Mouse (Mus musculus) embryonic facial prominence, embryonic 14.5 days (tissue): ENCODE measurements around the gene Olfr1168. TPM values are rescaled to one million over a fixed set of nuclear protein-coding genes. Genes with fewer than 3 reads are reported as not detected.
"Not testable (repeated sequence)": the region's sequence is repeated elsewhere in the genome, so short reads cannot be mapped to it uniquely, and the experiment has no call there.

ENCODE experiments used
- ATAC-seq: fragments of 200-750 bp; cut with Nextera tagmentation; 2 replicates; pipeline ENCODE4 v1.8.0; 2017; ENCODE audit warnings: low read depth, moderate number of reproducible peaks, moderate TSS enrichment
- DNase-seq: peaks from one replicate; pipeline ENCODE4 v3.0.0-alpha.2; 2015; ENCODE audit warnings: low spot score
- H3K27ac ChIP-seq: fragments of 300-500 bp; sonication (generic); replicated peaks from 2 replicates; pipeline ENCODE4 v1.5.1; 2014; ENCODE audit warnings: low read depth, mild to moderate bottlenecking, low read length, moderate library complexity
- H3K27me3 ChIP-seq: fragments of 300-500 bp; sonication (generic); replicated peaks from 2 replicates; pipeline ENCODE4 v1.6.1; 2014; ENCODE audit warnings: low read length; ENCODE audit not compliant: control insufficient read depth, insufficient read depth
- H3K36me3 ChIP-seq: fragments of 300-500 bp; sonication (generic); 2 replicates; pipeline ENCODE4 v1.6.1; 2014; ENCODE audit warnings: low read length, mixed read lengths; ENCODE audit not compliant: control insufficient read depth, insufficient read depth
- H3K4me1 ChIP-seq: fragments of 300-500 bp; sonication (generic); 2 replicates; pipeline ENCODE4 v1.6.1; 2014; ENCODE audit warnings: antibody characterized with exemption, low read length; ENCODE audit not compliant: control insufficient read depth, insufficient read depth
- H3K4me2 ChIP-seq: fragments of 300-500 bp; sonication (generic); 2 replicates; pipeline ENCODE4 v1.6.1; 2014; ENCODE audit warnings: low read depth, mild to moderate bottlenecking, low read length, moderate library complexity, mixed read lengths
- H3K4me3 ChIP-seq: fragments of 300-500 bp; sonication (generic); 2 replicates; pipeline ENCODE4 v1.5.1; 2014; ENCODE audit warnings: low read depth, mild to moderate bottlenecking, low read length
- H3K9ac ChIP-seq: fragments of 300-500 bp; sonication (generic); 2 replicates; pipeline ENCODE4 v1.6.1; 2014; ENCODE audit warnings: low read depth, mild to moderate bottlenecking, low read length, moderate library complexity, mixed read lengths
- H3K9me3 ChIP-seq: fragments of 300-500 bp; sonication (generic); 2 replicates; pipeline ENCODE4 v1.6.1; 2016; ENCODE audit warnings: low read length; ENCODE audit not compliant: control insufficient read depth
- WGBS: fragments of 180-500 bp; shearing (Covaris S2); extraction: QIAGEN DNeasy Blood & Tissue Kit; methylation state at CpG from one replicate; pipeline ENCODE4 v1.1.7; 2014; 5-methylcytosine and 5-hydroxymethylcytosine counted together
- polyA plus RNA-seq: library from polyadenylated mRNA; unstranded; fragments of >200 nt; fragmentation: Nextera tagmentation; extraction: Ambion mirVana; gene quantifications from 2 replicates; pipeline ENCODE4 v1.2.1, GENCODE M21; 2014

Gene Olfr1168
- polyA plus RNA-seq = not detected in 2 replicates

GRCm38 (mm10) chr2:88181580-88181979 lies at the start of gene Olfr1168:
Olfr1168 (plus strand) TSS chr2:88181880.
- Histone ChIP-seq H3K9ac (no peak within 1 kb of the TSS), H3K9me3 (no peaks in the 10 kb centered on the region), H3K27me3 (no peaks in the 10 kb centered on the region), H3K36me3 (no peaks in the 10 kb centered on the region), H3K4me1 (no peaks in the 10 kb centered on the region), H3K4me2 (no peak within 1 kb of the TSS), H3K4me3 (no peak within 1 kb of the TSS), H3K27ac (no peak within 1 kb of the TSS)
- WGBS = 89% methylated on average over 2 of the region's 2 CpGs
- DNase-seq = no peak
- no peak for ATAC-seq

DNA sequence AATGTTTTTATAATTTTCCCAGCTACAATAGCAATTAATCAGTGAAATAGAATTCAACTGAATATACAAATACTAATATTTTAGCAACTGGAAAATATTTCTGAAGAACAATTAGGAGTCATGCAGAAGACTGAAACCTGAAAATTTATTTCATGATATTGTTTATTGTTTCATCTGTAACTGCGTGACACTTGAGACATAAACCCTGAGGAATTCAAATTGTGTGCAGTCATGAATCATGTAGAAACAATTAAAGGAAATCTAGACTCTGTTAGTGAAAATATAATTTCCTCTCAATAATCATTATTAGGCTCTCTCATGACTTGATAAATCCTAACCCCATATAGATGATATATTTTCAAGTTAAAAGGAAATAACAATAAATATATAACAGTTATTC lies 26.6 kb upstream of the Olfr1168 start, which contains the start of gene Olfr1167:
Gene Olfr1167 (minus strand): TSS at position 101 of the 400 bp plus-strand sequence.
- H3K36me3 ChIP-seq, H3K27me3 ChIP-seq, H3K27ac ChIP-seq, ATAC-seq, H3K9ac ChIP-seq, H3K4me2 ChIP-seq, H3K4me1 ChIP-seq, H3K9me3 ChIP-seq, H3K4me3 ChIP-seq, DNase-seq: not testable (repeated sequence)
- WGBS = 74% methylated on average over 1 of the region's 1 CpGs

- DNase-seq (no peak), ATAC-seq (no peak)
- Histone ChIP-seq H3K27me3 (no peaks in the 10 kb centered on the region), H3K9me3 (no peaks in the 10 kb centered on the region; the same call in 1 of the 2 replicates), H3K9ac (no peak overlapping the region), H3K4me3 (no peak overlapping the region), H3K4me1 (no peaks in the 10 kb centered on the region), H3K27ac (no peak overlapping the region), H3K4me2 (no peak overlapping the region), H3K36me3 (no peaks in the 10 kb centered on the region)
- 87% methylated on average over 1 of the region's 1 CpGs for WGBS
Observed at GRCm38 (mm10) chr2:88220784-88221183, 39.1 kb downstream of the Olfr1168 start.

GRCm38 (mm10) chr2:88228234-88228633 lies 46.6 kb downstream of the Olfr1168 start, which contains the start of gene Olfr1170:
Olfr1170 (minus strand) TSS chr2:88228334.
- H3K9me3 ChIP-seq = no peaks in the 10 kb centered on the region
- H3K4me3 ChIP-seq = no peak within 1 kb of the TSS

More at GRCm38 (mm10) chr2:88228234-88228633, 46.6 kb downstream of the Olfr1168 start, which contains the start of gene Olfr1170:
- no peaks in the 10 kb centered on the region for H3K36me3 ChIP-seq
- ATAC-seq = no peak
- no peak within 1 kb of the TSS for H3K4me2 ChIP-seq
- WGBS = 84% methylated on average over 1 of the region's 1 CpGs
- H3K9ac ChIP-seq = no peak within 1 kb of the TSS
- no peak within 1 kb of the TSS for H3K27ac ChIP-seq
- no peaks in the 10 kb centered on the region for H3K27me3 ChIP-seq
- H3K4me1 ChIP-seq = no peaks in the 10 kb centered on the region
- DNase-seq = no peak

Other genes starting within 250 kb of the Olfr1168 start
- gene Olfr1155, start 236.7 kb upstream of the Olfr1168 start, polyA plus RNA-seq = not detected in 2 replicates
- 0.11 TPM in 1 of 2 replicates, not detected in the other for gene Olfr1156, start 228.8 kb upstream of the Olfr1168 start, polyA plus RNA-seq
- not detected in 2 replicates for gene Olfr1157, start 213.6 kb upstream of the Olfr1168 start, polyA plus RNA-seq
- not detected in 2 replicates for gene Olfr74, start 207.2 kb upstream of the Olfr1168 start, polyA plus RNA-seq
- gene Olfr1158, start 191.8 kb upstream of the Olfr1168 start, polyA plus RNA-seq = not detected in 2 replicates
- not detected in 2 replicates for gene Olfr1160, start 173.6 kb upstream of the Olfr1168 start, polyA plus RNA-seq
- not detected in 2 replicates for gene Olfr1161, start 159.1 kb upstream of the Olfr1168 start, polyA plus RNA-seq
- not detected in 2 replicates for gene Olfr73, start 144.2 kb upstream of the Olfr1168 start, polyA plus RNA-seq
- 0.09 TPM in 1 of 2 replicates, not detected in the other for gene Olfr1162, start 130.8 kb upstream of the Olfr1168 start, polyA plus RNA-seq
- gene Olfr1163, start 110.0 kb upstream of the Olfr1168 start, polyA plus RNA-seq = not detected in 2 replicates
- not detected in 2 replicates for gene Olfr1164, start 87.9 kb upstream of the Olfr1168 start, polyA plus RNA-seq
- gene Olfr1166, start 53.6 kb upstream of the Olfr1168 start, polyA plus RNA-seq = 0.11 TPM in 1 of 2 replicates, not detected in the other
- not detected in 2 replicates for gene Olfr1167, start 26.7 kb upstream of the Olfr1168 start, polyA plus RNA-seq
- gene Olfr1170, start 46.5 kb downstream of the Olfr1168 start, polyA plus RNA-seq = not detected in 2 replicates
- 0.07 TPM in 1 of 2 replicates, not detected in the other for gene Olfr1173, start 98.0 kb downstream of the Olfr1168 start, polyA plus RNA-seq
- gene Olfr1174-ps, start 133.3 kb downstream of the Olfr1168 start, polyA plus RNA-seq = 0.14 TPM in 1 of 2 replicates, not detected in the other
- gene Olfr1175-ps, start 145.3 kb downstream of the Olfr1168 start, polyA plus RNA-seq = not detected in 2 replicates
- 0.17 TPM in 1 of 2 replicates, not detected in the other for gene Olfr1176, start 154.8 kb downstream of the Olfr1168 start, polyA plus RNA-seq
- 0.14 TPM in 1 of 2 replicates, not detected in the other for gene Olfr1177-ps, start 164.6 kb downstream of the Olfr1168 start, polyA plus RNA-seq
- gene Olfr1178, start 205.2 kb downstream of the Olfr1168 start, polyA plus RNA-seq = 0.06 TPM in 1 of 2 replicates, not detected in the other
- gene Olfr1179, start 224.6 kb downstream of the Olfr1168 start, polyA plus RNA-seq = not detected in 2 replicates
- not detected in 2 replicates for gene Olfr1180, start 237.3 kb downstream of the Olfr1168 start, polyA plus RNA-seq
- not detected in 2 replicates for gene Olfr1181, start 244.3 kb downstream of the Olfr1168 start, polyA plus RNA-seq